Mouse (Mus musculus): ENCODE data around the gene Zbtb38.

Zbtb38 gene

GRCm38 (mm10) chr9:96713472-96714390, 38.9 kb downstream of the Zbtb38 start:
- DNase-seq (ENCODE audit: low read depth, low spot score), result no peak

DNA sequence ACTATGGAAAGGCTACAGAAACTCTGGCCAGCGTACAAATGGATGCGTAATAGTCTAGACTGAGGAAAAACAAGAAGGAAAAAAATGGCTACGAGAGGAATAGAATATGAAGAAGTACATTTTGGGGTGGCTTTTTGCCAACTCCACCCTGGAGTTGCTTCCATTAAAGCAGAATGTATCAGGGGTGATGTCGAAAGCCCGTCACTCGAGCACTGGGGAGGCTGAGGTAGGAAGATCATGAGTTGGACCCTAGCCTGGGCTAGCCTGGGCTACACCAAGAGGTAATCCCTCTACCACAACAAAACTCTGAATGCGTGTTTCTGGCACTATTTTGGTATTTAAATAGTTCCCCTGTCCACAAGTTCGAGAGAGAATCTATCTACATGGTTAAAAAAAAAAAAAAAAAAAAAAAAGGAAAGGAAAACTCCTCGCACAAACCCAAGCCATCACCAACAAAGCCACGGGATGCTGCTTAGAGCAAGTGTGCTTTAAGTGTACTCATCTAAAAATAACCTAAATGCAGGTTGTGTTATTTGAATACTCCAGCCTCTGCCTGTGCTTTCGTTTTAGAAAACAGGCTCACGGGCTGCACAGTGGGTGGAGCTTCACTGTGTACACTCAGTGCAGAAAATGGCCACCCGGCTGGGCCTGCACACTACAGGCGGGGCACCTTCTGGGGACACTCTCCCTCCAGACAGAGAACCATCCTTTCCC, 39.7 kb downstream of the Zbtb38 start:
- DNase-seq (ENCODE audit: low read depth, low spot score), result no peak

GRCm38 (mm10) chr9:96712045-96712444, 40.6 kb downstream of the Zbtb38 start:
- no peak for DNase-seq (ENCODE audit: low read depth, low spot score)

DNA sequence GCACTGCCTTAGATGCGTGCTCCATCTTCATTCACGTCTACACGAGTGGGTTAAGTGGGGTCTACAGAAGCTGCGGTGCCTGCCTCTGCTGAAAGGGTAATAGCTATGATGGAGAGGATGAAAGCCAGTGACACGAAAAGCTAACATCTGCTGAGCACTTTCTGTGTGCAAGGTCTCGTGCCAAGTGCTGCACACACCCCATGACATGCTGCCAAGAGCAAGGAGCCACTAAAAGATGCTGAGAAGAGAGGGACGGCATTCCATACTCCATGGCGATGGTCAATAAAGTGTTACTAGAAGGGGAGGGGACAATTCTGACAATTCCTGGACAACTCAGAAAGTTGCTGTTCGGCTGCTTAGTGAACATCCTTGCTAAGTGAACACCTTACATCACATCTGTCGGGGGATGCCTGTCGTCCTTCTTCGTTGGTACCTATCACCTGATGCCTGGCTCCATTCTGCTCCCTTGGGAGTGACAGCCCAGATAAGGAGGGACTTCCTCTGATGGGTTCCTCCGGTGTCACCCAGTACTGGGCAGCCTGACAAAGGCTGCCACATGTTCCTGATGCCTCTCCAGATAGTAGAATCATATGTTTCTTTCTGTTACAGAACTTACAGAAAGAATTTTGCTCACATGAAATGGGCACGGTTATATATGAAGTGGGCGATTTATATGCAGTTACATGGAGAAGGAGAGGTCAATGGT, 42.2 kb downstream of the Zbtb38 start:
- DNase-seq (ENCODE audit: low read depth, low spot score), result no peak

GRCm38 (mm10) chr9:96708905-96709304, 43.7 kb downstream of the Zbtb38 start:
- DNase-seq (ENCODE audit: low read depth, low spot score), result no peak

DNA sequence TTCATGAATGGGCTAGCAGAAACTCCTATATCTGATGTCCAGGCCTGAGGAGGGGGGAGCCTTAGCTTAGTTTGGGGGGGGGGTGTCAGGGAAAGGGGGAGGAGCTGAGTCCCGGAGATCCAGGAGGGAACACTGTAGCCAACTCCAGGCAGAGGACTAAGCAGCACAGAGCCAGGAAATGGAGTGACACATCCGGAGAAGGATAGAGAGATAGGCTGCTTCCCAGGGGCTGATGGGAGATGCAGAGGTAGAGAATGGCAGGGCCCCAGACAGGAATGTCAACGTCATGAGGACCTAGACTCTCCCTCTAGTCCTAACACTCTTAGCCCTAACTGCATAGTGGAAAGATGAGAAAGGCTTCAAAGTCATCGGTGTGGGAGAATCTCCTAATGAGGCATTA, 44.7 kb downstream of the Zbtb38 start:
- DNase-seq (ENCODE audit: low read depth, low spot score), result no peak

DNA sequence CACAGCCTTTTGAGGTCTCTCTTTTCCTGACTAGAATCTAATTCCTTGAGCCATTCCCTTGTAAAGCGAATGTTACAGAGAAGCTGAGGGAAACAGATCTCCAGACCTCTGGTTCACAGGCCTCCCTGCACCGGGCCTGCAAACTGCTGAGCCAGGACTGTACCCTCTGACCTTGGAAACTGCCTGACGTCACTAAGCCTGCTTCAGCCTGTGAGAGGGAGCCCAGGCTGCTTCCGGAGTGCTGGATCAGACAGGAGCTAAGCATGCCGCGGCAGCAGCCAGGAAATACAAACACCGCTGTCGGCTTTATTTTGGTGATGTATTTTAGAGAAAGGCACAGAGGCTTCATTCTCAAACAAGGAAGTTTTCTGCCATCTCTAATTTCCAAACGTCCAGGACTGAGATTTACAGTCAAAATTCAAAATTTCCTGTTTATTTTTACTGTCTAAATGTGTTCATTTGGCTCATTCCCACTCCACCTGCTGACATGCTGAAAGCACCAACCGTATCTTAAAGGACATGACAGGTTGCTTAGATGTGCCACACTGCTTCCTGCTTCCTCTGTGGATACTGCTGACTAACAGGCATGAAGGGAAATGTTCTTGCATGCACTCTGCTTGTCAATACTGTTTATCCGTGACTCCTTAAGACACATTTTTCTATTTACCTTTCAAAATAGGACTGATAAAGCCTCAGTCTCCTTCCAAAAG, 46.9 kb downstream of the Zbtb38 start:
- DNase-seq (ENCODE audit: low read depth, low spot score), result no peak

DNA sequence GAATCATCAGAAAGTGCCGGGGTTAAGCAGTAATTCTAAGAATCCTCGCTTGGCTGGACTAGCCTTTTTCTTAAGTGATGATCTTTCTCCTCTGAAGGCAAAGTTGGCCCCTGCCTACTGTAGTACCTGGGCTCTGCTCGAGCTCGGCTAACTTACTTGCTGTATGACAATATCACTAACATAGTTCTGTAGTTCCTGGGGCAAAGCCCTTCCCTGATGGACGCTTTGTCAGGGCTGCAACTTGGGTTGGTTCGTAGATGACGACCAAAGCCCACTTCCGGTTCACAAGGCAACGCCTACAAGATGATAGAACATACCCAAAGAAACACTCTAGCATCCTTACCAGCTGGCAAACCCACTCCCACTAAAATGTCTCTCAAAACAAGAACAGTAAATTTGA, 47.7 kb downstream of the Zbtb38 start:
- no peak for DNase-seq (ENCODE audit: low read depth, low spot score)

DNA sequence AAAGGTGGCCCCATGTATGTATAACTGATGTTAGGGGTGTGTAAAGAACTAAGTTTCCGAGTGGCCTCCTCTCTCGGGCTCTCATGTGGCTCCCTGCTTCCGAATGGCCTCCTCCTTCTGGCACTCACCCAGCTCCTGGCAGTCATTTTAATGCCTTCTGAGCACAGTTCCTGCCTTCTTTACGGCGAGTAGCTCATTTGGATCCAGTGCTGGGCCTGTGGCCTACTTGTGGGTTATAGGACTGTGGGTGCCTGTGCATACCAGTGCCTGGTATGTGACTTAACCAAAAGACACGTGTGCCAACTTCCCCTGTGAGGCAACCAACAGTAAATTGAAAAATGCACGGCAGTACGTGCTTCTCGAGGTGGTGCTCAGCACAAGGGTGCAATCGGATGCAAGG, 50.7 kb downstream of the Zbtb38 start:
- DNase-seq (ENCODE audit: low read depth, low spot score), result no peak

GRCm38 (mm10) chr9:96699276-96700035, 53.2 kb downstream of the Zbtb38 start:
- DNase-seq (ENCODE audit: low read depth, low spot score), result no peak

DNA sequence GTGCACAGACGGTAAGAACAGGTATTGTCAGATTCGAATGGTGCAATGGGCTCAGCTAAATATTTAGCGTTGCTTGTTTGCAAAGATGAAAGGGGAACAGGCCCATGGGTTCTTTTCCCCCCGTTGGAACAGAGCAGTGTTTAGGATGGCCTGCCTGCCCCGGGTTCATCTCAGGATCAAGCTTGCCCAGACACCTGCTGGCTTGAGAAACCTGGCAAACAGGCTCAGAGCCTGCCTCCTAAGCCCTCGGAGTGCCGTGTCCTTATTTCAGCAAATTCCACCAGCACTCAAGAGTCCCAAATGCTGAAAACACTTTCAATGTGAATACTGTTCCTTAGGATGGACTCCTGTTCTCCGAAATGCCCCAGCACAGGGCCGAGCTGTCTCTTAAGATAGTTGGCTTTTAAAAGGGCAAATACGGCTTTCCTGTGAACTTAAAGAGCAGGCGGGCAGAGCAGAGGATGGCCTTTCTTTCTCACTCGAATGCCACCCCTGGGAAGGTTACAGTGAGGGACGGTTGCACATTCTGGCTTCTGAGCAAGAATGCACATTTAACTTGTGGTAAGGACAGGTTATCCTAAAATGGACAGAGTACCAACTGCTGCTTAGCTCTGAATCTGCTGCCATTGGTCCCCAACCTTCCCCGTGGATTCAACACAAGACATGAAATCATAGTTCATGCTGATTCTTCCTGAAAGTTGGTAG, 55.7 kb downstream of the Zbtb38 start:
- no peak for DNase-seq (ENCODE audit: low read depth, low spot score)

DNA sequence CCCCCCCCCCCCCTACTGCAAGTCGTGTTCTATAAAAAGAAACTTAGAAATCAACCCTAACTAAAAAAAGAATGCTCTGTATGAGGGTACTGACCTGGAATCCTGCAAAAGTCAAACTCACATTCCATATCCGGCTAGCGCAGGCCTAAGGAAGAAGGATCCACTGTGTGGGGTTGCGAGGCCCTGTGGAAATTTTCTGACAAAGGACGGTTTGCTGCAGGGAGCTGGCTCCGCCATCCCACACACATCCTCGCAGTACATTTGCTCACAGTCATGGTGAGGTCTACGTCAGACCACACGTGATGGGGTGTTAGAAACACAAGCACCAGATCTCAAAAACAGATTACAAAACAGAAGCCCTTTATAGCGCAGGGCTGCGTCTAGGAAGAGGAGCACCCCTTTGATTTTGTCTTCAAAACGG, 56.5 kb downstream of the Zbtb38 start:
- DNase-seq (ENCODE audit: low read depth, low spot score), result no peak

- DNase-seq (ENCODE audit: low read depth, low spot score), result no peak
Measured at GRCm38 (mm10) chr9:96690461-96690863, 62.2 kb downstream of the Zbtb38 start.

DNA sequence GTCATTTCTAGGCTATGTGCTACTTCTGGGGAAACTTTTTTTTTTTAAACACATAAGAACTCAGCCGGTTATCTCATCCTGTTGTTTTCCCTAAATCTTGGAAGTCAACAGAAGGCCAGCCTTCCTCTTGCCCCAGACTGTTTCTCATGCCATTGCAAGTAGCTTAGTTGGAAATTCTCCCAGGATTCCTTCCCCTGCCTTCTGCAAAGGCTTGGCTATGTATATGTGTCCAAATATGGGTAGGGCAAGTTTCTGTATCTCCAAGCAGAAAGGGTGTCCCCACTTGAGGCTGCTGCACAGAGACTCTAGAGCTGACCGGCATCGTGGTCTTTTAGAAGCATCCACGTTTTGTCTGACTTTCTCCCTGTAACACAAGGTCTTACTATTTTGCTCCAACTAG, 63.6 kb downstream of the Zbtb38 start:
- no peak for DNase-seq (ENCODE audit: low read depth, low spot score)

DNA sequence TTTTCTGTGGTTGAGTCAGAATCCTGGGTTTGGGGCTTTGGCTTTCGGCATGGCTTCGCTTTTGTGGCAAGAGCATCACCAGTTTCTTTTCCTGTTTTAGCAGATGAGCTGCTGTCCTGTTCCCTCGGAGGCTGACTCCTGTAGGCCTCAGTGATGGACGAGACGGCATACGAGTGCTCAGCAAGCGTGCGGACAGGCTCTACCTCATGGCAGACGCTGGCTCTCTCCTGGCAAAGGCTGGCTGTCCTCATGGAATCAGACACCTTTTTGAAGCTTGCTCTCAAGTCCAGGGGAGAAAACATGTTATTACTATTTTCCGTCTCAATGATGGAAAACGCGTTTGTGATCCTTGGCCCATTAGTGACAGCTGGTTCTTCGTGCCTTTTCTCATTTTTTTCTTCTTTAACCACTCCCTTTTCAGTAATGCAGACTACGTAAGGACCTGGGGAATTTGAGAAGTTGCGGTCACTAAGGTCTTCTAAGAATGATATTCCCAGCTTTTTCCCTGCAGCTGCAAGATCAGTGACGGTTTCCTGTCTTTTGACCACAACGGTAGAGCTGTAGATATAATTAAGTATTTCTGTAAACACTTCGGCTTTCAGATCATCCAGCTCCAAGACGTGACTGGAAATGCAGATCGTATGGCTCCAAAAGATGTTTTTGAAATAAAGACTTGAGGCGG, 64.3 kb downstream of the Zbtb38 start:
- DNase-seq (ENCODE audit: low read depth, low spot score), result no peak

DNA sequence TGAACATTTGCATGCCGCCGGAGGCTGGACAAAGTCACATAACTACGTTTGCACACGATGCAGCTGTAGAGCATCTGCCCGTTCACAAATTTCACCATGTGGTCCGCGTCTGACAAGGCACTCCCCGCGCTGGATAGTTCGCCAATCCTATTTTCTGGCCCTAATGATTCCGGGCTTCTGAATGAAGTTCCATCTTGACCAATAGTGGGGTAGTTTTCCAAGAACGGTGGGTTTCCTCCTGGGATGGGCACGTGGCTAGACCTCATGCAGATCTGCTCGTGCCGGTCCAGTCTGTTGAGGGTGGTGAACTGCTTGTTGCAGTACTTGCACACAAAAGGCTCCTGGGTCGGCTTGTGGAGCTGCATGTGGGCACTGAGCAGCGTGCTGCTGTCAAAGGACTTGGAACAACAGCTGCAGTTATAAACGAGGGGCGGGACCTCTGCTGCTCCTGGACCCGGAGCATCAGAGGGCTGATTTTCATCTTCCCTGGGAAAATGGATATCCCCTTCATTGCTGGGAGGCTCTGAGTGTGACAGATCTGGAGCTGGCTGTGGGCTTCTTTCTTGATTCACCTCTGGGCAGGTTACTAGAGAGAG, 64.9 kb downstream of the Zbtb38 start:
- no peak for DNase-seq (ENCODE audit: low read depth, low spot score)

DNA sequence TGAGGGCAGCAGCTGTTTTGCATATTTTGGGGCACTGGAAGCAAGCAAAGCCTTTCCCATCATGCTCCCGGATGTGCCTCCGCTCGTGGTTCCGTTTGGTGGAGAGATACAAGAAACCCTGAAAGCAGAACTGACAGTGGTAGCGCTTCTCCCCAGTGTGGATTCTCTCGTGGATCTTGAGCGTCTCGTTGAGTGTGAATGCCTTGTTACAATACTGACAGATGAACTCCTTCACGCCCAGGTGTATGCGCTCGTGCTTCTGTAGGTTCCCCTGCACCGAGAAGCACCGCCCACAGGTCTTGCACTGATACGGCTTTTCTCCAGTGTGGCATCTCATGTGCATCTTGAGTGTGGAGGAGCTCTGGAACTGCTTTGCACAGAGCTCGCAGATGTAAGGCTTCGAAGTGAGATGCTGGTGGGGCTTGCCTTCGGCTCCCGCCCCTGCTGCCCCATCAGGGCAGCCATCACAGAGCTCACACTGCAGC, 67.0 kb downstream of the Zbtb38 start:
- DNase-seq (ENCODE audit: low read depth, low spot score), result no peak

- DNase-seq (ENCODE audit: low read depth, low spot score), result no peak
Measured at GRCm38 (mm10) chr9:96684866-96685599, 67.6 kb downstream of the Zbtb38 start.

Data from brain, embryonic 18.5 days (tissue).